Comparison of ENCODE assay signal across 7 mouse cellular contexts in genomic region chr16:33996030-33996429, GRCm38 (mm10). TPM values are rescaled to one million over a fixed set of nuclear protein-coding genes. Genes with fewer than 3 reads are reported as not detected.
DNase-seq lines count a peak whose midpoint lies in the region; ATAC-seq and TF ChIP-seq lines count a peak whose summit lies in the region.

No protein-coding gene starts in this region.

- H3K4me2 ChIP-seq in limb, embryonic 14.5 days (replicated peaks; ENCODE audit: low read depth, low read length, severe bottlenecking) = no peak overlapping the region

- no peaks in the 10 kb centered on the region for H3K36me3 ChIP-seq in G1E (replicated peaks)
- H3K36me3 ChIP-seq in limb, embryonic 14.5 days (ENCODE audit: control insufficient read depth, insufficient read depth, low read length) = no peaks in the 10 kb centered on the region

- intact Hi-C loops in left cerebral cortex, adult 2 months (cut with DNase I) = loop anchor here (5.0 kb wide), 1 partner anchor 101 kb away; no protein-coding TSS in a partner anchor

- H3K27me3 ChIP-seq in G1E (ENCODE audit: insufficient read depth, low read length) = peaks cover 55% of the 10 kb centered on the region
- H3K27me3 ChIP-seq in limb, embryonic 14.5 days (ENCODE audit: control insufficient read depth, insufficient read depth, low read length) = no peaks in the 10 kb centered on the region

- no peak overlapping the region for H3K4me3 ChIP-seq in left cerebral cortex, adult 2 months
- no peak overlapping the region for H3K4me3 ChIP-seq in G1E (ENCODE audit: low read depth, low read length)
- no peak overlapping the region for H3K4me3 ChIP-seq in embryonic fibroblast, embryonic 13.5 days (ENCODE audit: insufficient read depth, low read length)
- no peak overlapping the region for H3K4me3 ChIP-seq in limb, embryonic 14.5 days (replicated peaks; ENCODE audit: low read length)

- H3K9me3 ChIP-seq in G1E (replicated peaks) = no peaks in the 10 kb centered on the region
- H3K9me3 ChIP-seq in limb, embryonic 14.5 days (ENCODE audit: control insufficient read depth, low read length) = no peaks in the 10 kb centered on the region

- peaks cover 14% of the 10 kb centered on the region; the same call in 1 of the 2 replicates for H3K4me1 ChIP-seq in G1E (ENCODE audit: insufficient read depth, low read depth, low read length)
- H3K4me1 ChIP-seq in embryonic fibroblast, embryonic 13.5 days (ENCODE audit: control insufficient read depth, insufficient read depth, low read length) = peaks cover 5% of the 10 kb centered on the region; the same call in 1 of the 2 replicates
- H3K4me1 ChIP-seq in limb, embryonic 14.5 days (ENCODE audit: control insufficient read depth, insufficient read depth, low read length) = no peaks in the 10 kb centered on the region

- TF ChIP-seq POLR2A in embryonic fibroblast, embryonic 13.5 days (IDR thresholded peaks at IDR 0.05; ENCODE audit: low read depth, low read length) = no peak
- no peak for TF ChIP-seq POLR2A in limb, embryonic 14.5 days (IDR thresholded peaks at IDR 0.05; ENCODE audit: borderline replicate concordance, extremely low read depth, insufficient read depth, insufficient read length)

- no peak for ATAC-seq in G1E (ENCODE audit: extremely low read depth, insufficient number of reproducible peaks, low FRiP score, poor library complexity, severe bottlenecking)
- ATAC-seq in limb, embryonic 14.5 days (ENCODE audit: low FRiP score, low read depth) = no peak

- 10% methylated on average over 5 of the region's 5 CpGs for WGBS in limb, embryonic 14.5 days

- no peak overlapping the region for H3K27ac ChIP-seq in left cerebral cortex, adult 2 months
- H3K27ac ChIP-seq in embryonic fibroblast, embryonic 13.5 days (ENCODE audit: insufficient read depth, low read length) = no peak overlapping the region
- H3K27ac ChIP-seq in limb, embryonic 14.5 days (replicated peaks; ENCODE audit: low read depth, low read length) = no peak overlapping the region

- peak; percentile 77 for TF ChIP-seq CTCF in left cerebral cortex, adult 2 months (IDR thresholded peaks at IDR 0.05)
- peak; percentile 86 for TF ChIP-seq CTCF in G1E (IDR thresholded peaks at IDR 0.05; ENCODE audit: low read depth, low read length)
- peak; percentile 85; the same call in 1 of the 2 replicates for TF ChIP-seq CTCF in embryonic fibroblast, embryonic 13.5 days (IDR thresholded peaks at IDR 0.05; ENCODE audit: borderline replicate concordance, insufficient read depth, low read length)

- peak; percentile 43 to 46 for DNase-seq in left cerebral cortex, adult 2 months (ENCODE audit: extremely low spot score in 1 of 2, low spot score in 2 of 2)
- DNase-seq in left cerebral cortex, adult 8-10 months (ENCODE audit: low spot score in 2 of 2) = no peak
- DNase-seq in G1E (ENCODE audit: low spot score) = peak; percentile 47
- DNase-seq in adrenal gland, postnatal 25 days = peak; percentile 51
- peak; percentile 78 for DNase-seq in limb, embryonic 14.5 days (ENCODE audit: low spot score)
- DNase-seq in retina, embryonic 14.5 days (ENCODE audit: low spot score) = peak; percentile 86

- no peak overlapping the region for H3K9ac ChIP-seq in limb, embryonic 14.5 days (ENCODE audit: low read depth, low read length, severe bottlenecking)

RNA-seq across cellular contexts. Expression of gene Umps, which starts 29.2 kb away (rescaled TPM):
- total RNA-seq in left cerebral cortex, adult 2 months (2021) = 10 to 100 TPM; 14.4 to 15.0 TPM
- total RNA-seq in left cerebral cortex, adult 8-10 months (2022) = 10 to 100 TPM; 13.0 to 13.5 (median 13.2) TPM
- total RNA-seq in G1E (2014; fragmentation: Nextera tagmentation) (38.0 and 42.2 TPM in 2 replicates), G1E (2017) (80.9 and 83.2 TPM in 2 replicates)
- polyA plus RNA-seq in G1E (2012) = 22.1 and 35.6 TPM in 2 replicates
- 48.2 and 55.5 TPM in 2 replicates for total RNA-seq in adrenal gland, postnatal 25 days (2021)
- 23.3 and 25.5 TPM in 2 replicates for polyA plus RNA-seq in embryonic fibroblast, embryonic 13.5 days (2011; ENCODE audit: insufficient read length, low read depth, missing spikeins)
- polyA plus RNA-seq in limb, embryonic 14.5 days (2012; rRNA removed) = 25.8 and 31.7 TPM in 2 replicates
- polyA plus RNA-seq in limb, embryonic 14.5 days (2014; fragmentation: Nextera tagmentation; extraction: Ambion mirVana) = 50.6 and 52.6 TPM in 2 replicates

Comparison
In these comparisons a context has a peak if more than half of its experiments do, and no peak if none do; other contexts are left out.
1. DNase-seq: peak in left cerebral cortex, adult 2 months (2 of 2), G1E (single experiment), adrenal gland, postnatal 25 days (single experiment), limb, embryonic 14.5 days (single experiment) and retina, embryonic 14.5 days (single experiment); none in left cerebral cortex, adult 8-10 months (0 of 2).
2. Peak in every context shown above with its lines, with median percentiles within 50 percentile points of each other: CTCF ChIP-seq.